ENCODE assay signal across 25 mouse cellular contexts in the genomic region with DNA sequence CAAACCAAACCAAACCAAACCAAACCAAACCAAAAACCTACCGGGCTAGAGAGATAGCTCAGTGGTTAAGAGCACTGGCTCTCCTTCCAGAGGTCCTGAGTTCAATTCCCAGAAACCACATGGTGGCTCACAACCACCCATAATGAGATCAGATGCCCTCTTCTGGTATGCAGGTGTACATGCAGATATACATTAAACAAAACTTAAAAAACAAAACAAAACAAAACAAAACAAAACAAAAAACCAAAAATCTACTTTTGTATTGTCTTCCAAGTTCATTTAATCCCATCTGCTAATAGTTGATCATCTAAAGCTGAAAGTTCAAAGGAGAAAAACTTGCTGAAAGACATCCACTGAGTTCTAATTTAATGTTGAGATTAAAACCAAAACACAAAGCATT. TPM values are rescaled to one million over a fixed set of nuclear protein-coding genes. Genes with fewer than 3 reads are reported as not detected.
DNase-seq lines count a peak whose midpoint lies in the region; ATAC-seq and TF ChIP-seq lines count a peak whose summit lies in the region.
"Had no signal": no experiment of that assay in that cellular context is flagged by ENCODE, and none has a peak within 500 bp of the region (broad histone marks: within the 10 kb centered on the region; RNA-seq: fewer than 3 reads in every experiment).

No protein-coding gene starts in this region.

- ATAC-seq in hindbrain, postnatal 0 days, result no peak
- no peak for ATAC-seq in hindbrain, embryonic 14.5 days (ENCODE audit: low FRiP score)
- ATAC-seq in midbrain, postnatal 0 days (ENCODE audit: low FRiP score), result no peak
- ATAC-seq in midbrain, embryonic 11.5 days (ENCODE audit: low FRiP score), result no peak
- no peak for ATAC-seq in granulocyte monocyte progenitor cell, adult 5-6 weeks (replicated peaks; ENCODE audit: poor library complexity, severe bottlenecking)
- ATAC-seq: forebrain, embryonic 14.5 days; forebrain, postnatal 0 days had no signal

- no peaks in the 10 kb centered on the region for H3K36me3 ChIP-seq in hindbrain, postnatal 0 days (ENCODE audit: insufficient read depth, low read length)
- H3K36me3 ChIP-seq in hindbrain, embryonic 14.5 days (replicated peaks; ENCODE audit: control insufficient read depth, insufficient read depth), result no peaks in the 10 kb centered on the region
- no peaks in the 10 kb centered on the region for H3K36me3 ChIP-seq in midbrain, postnatal 0 days (ENCODE audit: insufficient read depth, low read length)
- H3K36me3 ChIP-seq in midbrain, embryonic 11.5 days (ENCODE audit: control insufficient read depth, insufficient read depth, low read length), result no peaks in the 10 kb centered on the region
- H3K36me3 ChIP-seq: embryonic facial prominence, embryonic 12.5 days; embryonic facial prominence, embryonic 15.5 days; heart, embryonic 10.5 days; heart, embryonic 13.5 days; hindbrain, embryonic 10.5 days; hindbrain, embryonic 13.5 days had no signal

- H3K9me3 ChIP-seq in hindbrain, postnatal 0 days (ENCODE audit: low read length), result no peaks in the 10 kb centered on the region
- H3K9me3 ChIP-seq in hindbrain, embryonic 14.5 days (ENCODE audit: control insufficient read depth, low read length), result no peaks in the 10 kb centered on the region
- no peaks in the 10 kb centered on the region for H3K9me3 ChIP-seq in midbrain, postnatal 0 days (ENCODE audit: low read length)
- H3K9me3 ChIP-seq in midbrain, embryonic 11.5 days (ENCODE audit: control insufficient read depth, low read length), result no peaks in the 10 kb centered on the region
- H3K9me3 ChIP-seq: embryonic facial prominence, embryonic 12.5 days; embryonic facial prominence, embryonic 15.5 days; heart, embryonic 10.5 days; heart, embryonic 13.5 days; hindbrain, embryonic 10.5 days; hindbrain, embryonic 13.5 days had no signal

- H3K4me3 ChIP-seq in hindbrain, postnatal 0 days (ENCODE audit: low read length), result no peak overlapping the region
- no peak overlapping the region for H3K4me3 ChIP-seq in hindbrain, embryonic 14.5 days (replicated peaks; ENCODE audit: low read length)
- H3K4me3 ChIP-seq in layer of hippocampus, adult 2 months, result no peak overlapping the region
- H3K4me3 ChIP-seq in midbrain, postnatal 0 days (ENCODE audit: low read depth, low read length), result no peak overlapping the region
- no peak overlapping the region for H3K4me3 ChIP-seq in midbrain, embryonic 11.5 days (ENCODE audit: low read depth, low read length)
- H3K4me3 ChIP-seq: embryonic facial prominence, embryonic 12.5 days; embryonic facial prominence, embryonic 15.5 days; gastrocnemius, adult 2 months; heart, embryonic 10.5 days; heart, embryonic 13.5 days; hindbrain, embryonic 10.5 days; hindbrain, embryonic 13.5 days had no signal

- no peak overlapping the region for H3K4me2 ChIP-seq in hindbrain, postnatal 0 days (ENCODE audit: low read depth, low read length)
- no peak overlapping the region for H3K4me2 ChIP-seq in hindbrain, embryonic 14.5 days (replicated peaks)
- no peak overlapping the region for H3K4me2 ChIP-seq in midbrain, postnatal 0 days (ENCODE audit: low read depth, low read length, poor library complexity, severe bottlenecking)
- H3K4me2 ChIP-seq in midbrain, embryonic 11.5 days, result no peak overlapping the region
- H3K4me2 ChIP-seq: embryonic facial prominence, embryonic 12.5 days; embryonic facial prominence, embryonic 15.5 days; heart, embryonic 13.5 days; hindbrain, embryonic 13.5 days had no signal

- H3K27me3 ChIP-seq in hindbrain, postnatal 0 days (ENCODE audit: insufficient read depth, low read length), result no peaks in the 10 kb centered on the region
- H3K27me3 ChIP-seq in hindbrain, embryonic 14.5 days (ENCODE audit: control insufficient read depth, insufficient read depth, low read length), result no peaks in the 10 kb centered on the region
- H3K27me3 ChIP-seq in midbrain, postnatal 0 days (ENCODE audit: insufficient read depth, low read length), result no peaks in the 10 kb centered on the region
- H3K27me3 ChIP-seq in midbrain, embryonic 11.5 days (ENCODE audit: control insufficient read depth, insufficient read depth, low read length), result no peaks in the 10 kb centered on the region
- H3K27me3 ChIP-seq: embryonic facial prominence, embryonic 12.5 days; embryonic facial prominence, embryonic 15.5 days; heart, embryonic 13.5 days; hindbrain, embryonic 13.5 days had no signal

- H3K27ac ChIP-seq in hindbrain, postnatal 0 days, result no peak overlapping the region
- no peak overlapping the region for H3K27ac ChIP-seq in hindbrain, embryonic 14.5 days
- H3K27ac ChIP-seq in layer of hippocampus, adult 2 months, result no peak overlapping the region
- H3K27ac ChIP-seq in midbrain, postnatal 0 days (ENCODE audit: low read depth, low read length), result no peak overlapping the region
- no peak overlapping the region for H3K27ac ChIP-seq in midbrain, embryonic 11.5 days (ENCODE audit: low read depth, low read length)
- H3K27ac ChIP-seq: embryonic facial prominence, embryonic 12.5 days; embryonic facial prominence, embryonic 15.5 days; gastrocnemius, adult 2 months; heart, embryonic 10.5 days; heart, embryonic 13.5 days; hindbrain, embryonic 10.5 days; hindbrain, embryonic 13.5 days had no signal

- H3K4me1 ChIP-seq in hindbrain, postnatal 0 days (ENCODE audit: insufficient read depth, low read length), result no peaks in the 10 kb centered on the region
- H3K4me1 ChIP-seq in hindbrain, embryonic 14.5 days (replicated peaks; ENCODE audit: control insufficient read depth, insufficient read depth, low read length), result no peaks in the 10 kb centered on the region
- no peaks in the 10 kb centered on the region for H3K4me1 ChIP-seq in midbrain, postnatal 0 days (ENCODE audit: insufficient read depth, low read length)
- H3K4me1 ChIP-seq in midbrain, embryonic 11.5 days (ENCODE audit: control insufficient read depth, insufficient read depth, low read length), result no peaks in the 10 kb centered on the region
- H3K4me1 ChIP-seq: embryonic facial prominence, embryonic 15.5 days; heart, embryonic 10.5 days; heart, embryonic 13.5 days; hindbrain, embryonic 10.5 days; hindbrain, embryonic 13.5 days had no signal

- H3K9ac ChIP-seq in hindbrain, postnatal 0 days (replicated peaks; ENCODE audit: low read length), result no peak overlapping the region
- no peak overlapping the region for H3K9ac ChIP-seq in hindbrain, embryonic 14.5 days
- no peak overlapping the region for H3K9ac ChIP-seq in midbrain, postnatal 0 days (replicated peaks; ENCODE audit: low read length, poor library complexity, severe bottlenecking)
- no peak overlapping the region for H3K9ac ChIP-seq in midbrain, embryonic 11.5 days (ENCODE audit: low read length)
- H3K9ac ChIP-seq: embryonic facial prominence, embryonic 12.5 days; embryonic facial prominence, embryonic 15.5 days; forebrain, postnatal 0 days; heart, embryonic 13.5 days; hindbrain, embryonic 13.5 days had no signal

- 97% methylated on average over 1 of the region's 1 CpGs for WGBS in hindbrain, postnatal 0 days
- WGBS in hindbrain, embryonic 14.5 days, result 100% methylated on average over 1 of the region's 1 CpGs
- 92% methylated on average over 1 of the region's 1 CpGs for whole genome bisulfite sequencing in midbrain, postnatal 0 days
- WGBS in midbrain, embryonic 11.5 days, result 87% methylated on average over 1 of the region's 1 CpGs

- 0 out of 2 replicates have a peak, but pooled peaks have one; percentile 17 for TF ChIP-seq CTCF in hindbrain, postnatal 0 days (IDR thresholded peaks at IDR 0.05; ENCODE audit: low read depth)
- TF ChIP-seq CTCF in layer of hippocampus, adult 2 months (conservative IDR thresholded peaks at IDR 0.05), result peak; percentile 43
- peak; percentile 24; the same call in 1 of the 2 replicates for TF ChIP-seq CTCF in midbrain, postnatal 0 days (IDR thresholded peaks at IDR 0.05)

- DNase-seq in hindbrain, postnatal 0 days (ENCODE audit: low spot score), result no peak
- no peak for DNase-seq in hindbrain, embryonic 14.5 days (ENCODE audit: low spot score)
- no peak for DNase-seq in layer of hippocampus, adult 2 months (ENCODE audit: low spot score in 2 of 2)
- no peak for DNase-seq in layer of hippocampus, postnatal 36 days
- DNase-seq in midbrain, postnatal 0 days (ENCODE audit: low spot score), result no peak
- DNase-seq in midbrain, embryonic 11.5 days (ENCODE audit: low spot score, missing footprints), result no peak
- DNase-seq: adrenal gland, postnatal 10 days; adrenal gland, postnatal 36 days; B cell, adult 2 months; cerebellum, adult 18-20 months; cerebellum, adult 9-11 months; cerebellum, postnatal 25 days; forebrain, postnatal 0 days; gastrocnemius, adult 2 months; gastrocnemius, postnatal 14 days; heart, adult 18-20 months; heart, postnatal 36 days had no signal

RNA-seq across cellular contexts. Expression of a gene that starts 8.6 kb away (rescaled TPM):
- total RNA-seq in hindbrain, postnatal 0 days (2014; rRNA removed), result 2.9 and 10.7 TPM in 2 replicates
- polyA plus RNA-seq in hindbrain, postnatal 0 days (2015; fragmentation: Nextera tagmentation; extraction: Ambion mirVana), result 8.3 and 11.2 TPM in 2 replicates
- 9.6 and 11.4 TPM in 2 replicates for polyA plus RNA-seq in hindbrain, embryonic 14.5 days (2014; fragmentation: Nextera tagmentation; extraction: Ambion mirVana)
- 10 to 100 TPM; 21.0 to 23.1 TPM for total RNA-seq in layer of hippocampus, adult 2 months (2021)
- 10 to 100 TPM; 22.4 to 27.4 TPM for total RNA-seq in layer of hippocampus, postnatal 36 days (2021)
- 19.5 and 33.5 TPM in 2 replicates for total RNA-seq in midbrain, postnatal 0 days (2014; rRNA removed)
- polyA plus RNA-seq in midbrain, postnatal 0 days (2015; fragmentation: Nextera tagmentation; extraction: Ambion mirVana), result 13.9 and 14.1 TPM in 2 replicates
- polyA plus RNA-seq in midbrain, embryonic 11.5 days (2014; fragmentation: Nextera tagmentation; extraction: Ambion mirVana), result 21.3 and 28.5 TPM in 2 replicates
- 5.0 TPM in 1 of 2 replicates, not detected in the other for total RNA-seq in granulocyte monocyte progenitor cell, adult 5-6 weeks (2014; fragmentation: Nextera tagmentation)
- not detected in 2 replicates for total RNA-seq in granulocyte monocyte progenitor cell, adult 5-6 weeks (2017)
